Mouse (Mus musculus): ENCODE results near the gene Tnfsf4.

- no peak for TF ChIP-seq CTCF (IDR thresholded peaks at IDR 0.05; ENCODE audit: extremely low read depth, insufficient read depth, insufficient read length, insufficient replicate concordance)
- TF ChIP-seq POLR2A (IDR thresholded peaks at IDR 0.05; ENCODE audit: low read depth, low read length), result no peak
Measured at GRCm38 (mm10) chr1:161451683-161452245, 56.6 kb downstream of the Tnfsf4 start.
